Mouse (Mus musculus): ENCODE results near the gene Ywhag. TPM values are rescaled to one million over a fixed set of nuclear protein-coding genes. Genes with fewer than 3 reads are reported as not detected.

Gene Ywhag
- polyA plus RNA-seq, 1 experiment = 244 TPM

DNA sequence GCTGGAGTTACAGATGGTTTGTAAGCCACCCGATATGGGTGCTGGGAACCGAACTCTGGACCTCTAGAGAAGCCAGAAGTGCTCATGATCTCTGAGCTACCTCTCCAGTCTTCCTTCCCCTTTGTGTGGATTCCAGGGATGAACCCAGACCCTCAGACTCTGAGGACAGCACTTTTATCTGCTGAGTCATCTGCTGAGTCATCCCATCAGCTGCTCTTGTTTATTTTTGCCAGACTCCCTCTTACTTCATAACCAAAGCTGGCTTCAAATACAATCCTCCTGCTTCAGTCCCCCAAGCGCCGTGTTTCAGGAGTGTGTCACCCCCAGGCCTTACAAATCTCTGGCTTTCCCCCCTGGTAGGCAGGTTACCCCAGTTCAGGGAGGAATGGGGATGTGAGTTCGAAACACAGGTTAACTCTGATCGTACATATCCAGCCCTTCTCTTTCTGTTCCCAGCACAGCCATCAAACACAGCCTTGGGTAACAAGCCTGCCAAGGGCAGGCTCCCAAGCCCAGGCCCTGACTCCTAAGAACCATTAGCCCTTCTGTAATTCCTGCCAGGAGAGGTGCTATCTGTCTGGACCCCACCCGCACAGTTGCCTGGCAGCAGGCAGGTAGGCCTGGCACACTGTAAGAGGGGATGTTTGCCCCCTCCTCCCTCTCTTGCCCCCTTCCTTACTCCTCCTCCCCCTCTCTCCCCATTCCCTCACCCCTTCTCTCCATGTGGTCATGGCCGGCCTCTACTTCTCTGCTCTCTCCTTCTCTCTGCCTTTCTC is 41.7 kb upstream of the Ywhag start:
- Histone ChIP-seq H3ac (ENCODE audit: control insufficient read depth, insufficient read length) (no peak overlapping the region), H3K4me2 (ENCODE audit: low read depth) (no peak overlapping the region), H3K27me3 (ENCODE audit: control insufficient read depth, insufficient read depth, insufficient read length) (no peaks in the 10 kb centered on the region), H3K79me2 (ENCODE audit: control insufficient read depth, insufficient read depth) (no peaks in the 10 kb centered on the region), H3K4me3 (no peak overlapping the region), H3K36me3 (ENCODE audit: control insufficient read depth, insufficient read depth) (no peaks in the 10 kb centered on the region)
- TF ChIP-seq CEBPB (IDR thresholded peaks at IDR 0.05; ENCODE audit: insufficient read depth, poor library complexity, severe bottlenecking) (no peak), POLR2A (IDR thresholded peaks at IDR 0.05; ENCODE audit: insufficient read length, low read depth) (no peak), POLR2AphosphoS2 (IDR thresholded peaks at IDR 0.05; ENCODE audit: insufficient read length, low read depth) (no peak), E2F4 (IDR thresholded peaks at IDR 0.05; ENCODE audit: insufficient read depth) (no peak), USF1 (IDR thresholded peaks at IDR 0.05; ENCODE audit: low read depth) (no peak), MYOD1 (IDR thresholded peaks at IDR 0.05; ENCODE audit: control insufficient read depth in 1 of 3, insufficient read length in 2 of 3, low read depth in 2 of 3) (no peak), TCF12 (IDR thresholded peaks at IDR 0.05; ENCODE audit: insufficient read depth, poor library complexity, severe bottlenecking) (no peak), SRF (IDR thresholded peaks at IDR 0.05; ENCODE audit: control insufficient read depth, insufficient read length, low read depth) (no peak), MAX (IDR thresholded peaks at IDR 0.05; ENCODE audit: low read depth) (no peak), MYOG (IDR thresholded peaks at IDR 0.05; ENCODE audit: control insufficient read depth in 1 of 3, insufficient read depth in 1 of 3, insufficient read length in 2 of 3, low read depth in 2 of 3) (no peak), REST (IDR thresholded peaks at IDR 0.05; ENCODE audit: insufficient read depth, insufficient read length) (no peak)

DNA sequence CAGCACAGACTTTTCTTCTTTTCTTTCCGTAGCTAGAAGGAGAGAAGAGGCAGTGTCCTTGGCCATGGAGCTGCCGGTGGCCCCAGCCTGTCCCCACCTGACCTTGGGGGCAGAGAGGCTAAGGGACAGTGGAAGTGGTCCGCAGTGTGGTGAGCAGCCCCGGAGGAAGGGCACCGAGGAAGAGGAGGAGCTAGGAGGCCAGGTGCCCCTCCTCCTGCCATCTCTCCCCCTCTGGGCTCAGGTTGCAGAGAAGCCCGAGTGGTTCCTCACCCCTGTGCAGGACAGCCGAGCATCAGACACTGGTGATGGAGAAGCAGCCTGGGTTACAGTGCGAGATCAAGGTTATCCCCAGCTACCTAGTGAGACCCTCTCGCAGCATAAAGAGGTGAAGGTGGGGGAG is 39.9 kb upstream of the Ywhag start, which contains the start of gene Ssc4d:
Gene Ssc4d, minus strand, starts transcription at position 167 of the 400 bp plus-strand sequence.
- H3K4me3 ChIP-seq = no peak within 1 kb of the TSS
- no peaks in the 10 kb centered on the region for H3K79me2 ChIP-seq (ENCODE audit: control insufficient read depth, insufficient read depth)
- H3K36me3 ChIP-seq (ENCODE audit: control insufficient read depth, insufficient read depth) = no peaks in the 10 kb centered on the region
- no peak within 1 kb of the TSS for H3ac ChIP-seq (ENCODE audit: control insufficient read depth, insufficient read length)
- H3K4me2 ChIP-seq (ENCODE audit: low read depth) = no peak within 1 kb of the TSS
- TF ChIP-seq MAX (IDR thresholded peaks at IDR 0.05; ENCODE audit: low read depth) = no peak
- TF ChIP-seq REST (IDR thresholded peaks at IDR 0.05; ENCODE audit: insufficient read depth, insufficient read length) = no peak
- TF ChIP-seq E2F4 (IDR thresholded peaks at IDR 0.05; ENCODE audit: insufficient read depth) = no peak
- TF ChIP-seq TCF12 (IDR thresholded peaks at IDR 0.05; ENCODE audit: insufficient read depth, poor library complexity, severe bottlenecking) = no peak
- TF ChIP-seq SRF (IDR thresholded peaks at IDR 0.05; ENCODE audit: control insufficient read depth, insufficient read length, low read depth) = no peak
- no peak for TF ChIP-seq TCF3 (IDR thresholded peaks at IDR 0.05; ENCODE audit: insufficient read length, low read depth)
- no peak for TF ChIP-seq CEBPB (IDR thresholded peaks at IDR 0.05; ENCODE audit: insufficient read depth, poor library complexity, severe bottlenecking)
- H3K27me3 ChIP-seq (ENCODE audit: control insufficient read depth, insufficient read depth, insufficient read length) = no peaks in the 10 kb centered on the region

DNA sequence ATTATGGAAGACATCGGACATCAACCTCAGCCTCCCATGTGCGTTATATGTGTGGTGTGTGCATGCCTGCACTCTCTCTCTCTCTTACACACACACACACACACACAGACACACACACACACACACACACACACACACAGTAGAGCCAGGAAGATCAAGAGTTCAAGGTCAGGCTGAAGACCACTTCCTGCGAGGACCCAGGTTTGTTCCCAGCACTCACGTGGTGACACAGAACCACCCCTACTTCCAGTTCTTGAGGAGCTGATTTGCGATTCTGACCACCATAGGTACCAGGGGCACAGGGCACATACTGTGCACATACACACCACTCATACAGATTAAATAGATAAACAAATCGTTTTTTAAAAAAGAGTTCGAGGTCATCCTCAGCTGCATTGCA is 37.5 kb upstream of the Ywhag start:
- TF ChIP-seq SRF (IDR thresholded peaks at IDR 0.05; ENCODE audit: control insufficient read depth, insufficient read length, low read depth) = no peak

DNA sequence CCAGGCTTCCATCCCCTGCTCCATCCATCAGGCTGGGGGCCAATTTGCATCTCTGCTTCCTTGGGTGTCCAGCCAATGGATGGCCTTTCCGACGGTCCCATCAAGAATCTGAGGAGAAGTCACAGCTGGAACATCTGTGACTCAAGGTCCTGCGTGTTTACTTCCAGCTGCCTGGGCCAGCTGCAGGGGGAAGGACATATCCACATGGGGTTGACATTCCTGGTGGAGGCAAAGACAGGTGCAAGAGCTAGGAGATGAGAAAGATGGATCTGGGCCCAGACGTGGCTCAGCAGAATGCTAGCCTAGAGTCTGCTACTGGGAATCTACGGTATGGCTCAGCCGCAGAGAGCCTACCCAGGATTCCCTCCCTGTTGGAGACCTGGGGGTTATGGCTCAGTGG is 35.8 kb upstream of the Ywhag start:
- Histone ChIP-seq H3K27me3 (ENCODE audit: control insufficient read depth, insufficient read depth, insufficient read length) (no peaks in the 10 kb centered on the region), H3K4me2 (ENCODE audit: low read depth) (no peak overlapping the region)
- TF ChIP-seq POLR2AphosphoS2 (IDR thresholded peaks at IDR 0.05; ENCODE audit: insufficient read length, low read depth) = no peak
- TF ChIP-seq MAX (IDR thresholded peaks at IDR 0.05; ENCODE audit: low read depth) = no peak
- peak; percentile 28 for TF ChIP-seq TCF12 (IDR thresholded peaks at IDR 0.05; ENCODE audit: insufficient read depth, poor library complexity, severe bottlenecking)
- TF ChIP-seq MYOD1 (IDR thresholded peaks at IDR 0.05; ENCODE audit: control insufficient read depth in 1 of 3, insufficient read length in 2 of 3, low read depth in 2 of 3) = peak; percentile 50 to 92 (median 82)
- TF ChIP-seq TCF3 (IDR thresholded peaks at IDR 0.05; ENCODE audit: insufficient read length, low read depth) = peak; percentile 32
- TF ChIP-seq MYOG (IDR thresholded peaks at IDR 0.05; ENCODE audit: control insufficient read depth in 1 of 3, insufficient read depth in 1 of 3, insufficient read length in 2 of 3, low read depth in 2 of 3) = peak; percentile 24 to 68 (median 43)
- TF ChIP-seq CEBPB (IDR thresholded peaks at IDR 0.05; ENCODE audit: insufficient read depth, poor library complexity, severe bottlenecking) = no peak
- TF ChIP-seq E2F4 (IDR thresholded peaks at IDR 0.05; ENCODE audit: insufficient read depth) = no peak
- no peak for TF ChIP-seq REST (IDR thresholded peaks at IDR 0.05; ENCODE audit: insufficient read depth, insufficient read length)
- TF ChIP-seq POLR2A (IDR thresholded peaks at IDR 0.05; ENCODE audit: insufficient read length, low read depth) = no peak
- TF ChIP-seq SRF (IDR thresholded peaks at IDR 0.05; ENCODE audit: control insufficient read depth, insufficient read length, low read depth) = no peak
- TF ChIP-seq USF1 (IDR thresholded peaks at IDR 0.05; ENCODE audit: low read depth) = no peak

More for the DNA sequence above, 37.5 kb upstream of the Ywhag start:
- no peak overlapping the region for H3K4me3 ChIP-seq
- no peak overlapping the region for H3ac ChIP-seq (ENCODE audit: control insufficient read depth, insufficient read length)
- H3K4me2 ChIP-seq (ENCODE audit: low read depth) = no peak overlapping the region
- no peaks in the 10 kb centered on the region for H3K27me3 ChIP-seq (ENCODE audit: control insufficient read depth, insufficient read depth, insufficient read length)
- H3K79me2 ChIP-seq (ENCODE audit: control insufficient read depth, insufficient read depth) = no peaks in the 10 kb centered on the region
- H3K36me3 ChIP-seq (ENCODE audit: control insufficient read depth, insufficient read depth) = no peaks in the 10 kb centered on the region

DNA sequence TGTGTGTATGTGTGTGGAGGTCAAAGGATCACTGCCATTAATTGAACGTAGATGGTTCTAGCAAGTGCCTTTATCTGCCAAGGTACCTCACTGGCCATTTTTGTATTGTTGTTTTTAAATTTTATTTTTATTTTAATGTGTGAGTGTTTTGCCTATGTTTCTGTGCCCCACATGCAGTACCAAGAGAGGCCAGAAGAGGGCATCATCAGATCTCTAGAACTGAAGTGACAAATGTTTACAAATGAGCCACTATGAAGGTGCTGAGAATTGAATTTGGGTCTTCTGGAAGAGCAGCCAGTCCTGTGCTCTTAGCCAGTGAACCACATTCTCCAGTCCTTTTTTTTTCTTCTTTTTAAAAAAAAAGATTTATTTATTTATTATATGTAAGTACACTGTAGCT is 34.4 kb upstream of the Ywhag start:
- Histone ChIP-seq H3K79me2 (ENCODE audit: control insufficient read depth, insufficient read depth) (no peaks in the 10 kb centered on the region), H3K36me3 (ENCODE audit: control insufficient read depth, insufficient read depth) (no peaks in the 10 kb centered on the region), H3K4me2 (ENCODE audit: low read depth) (no peak overlapping the region), H3K4me3 (no peak overlapping the region), H3K27me3 (ENCODE audit: control insufficient read depth, insufficient read depth, insufficient read length) (no peaks in the 10 kb centered on the region), H3ac (ENCODE audit: control insufficient read depth, insufficient read length) (no peak overlapping the region)
- TF ChIP-seq MYOG (IDR thresholded peaks at IDR 0.05; ENCODE audit: control insufficient read depth in 1 of 3, insufficient read depth in 1 of 3, insufficient read length in 2 of 3, low read depth in 2 of 3) (no peak), POLR2AphosphoS2 (IDR thresholded peaks at IDR 0.05; ENCODE audit: insufficient read length, low read depth) (no peak), SRF (IDR thresholded peaks at IDR 0.05; ENCODE audit: control insufficient read depth, insufficient read length, low read depth) (no peak), E2F4 (IDR thresholded peaks at IDR 0.05; ENCODE audit: insufficient read depth) (no peak), TCF3 (IDR thresholded peaks at IDR 0.05; ENCODE audit: insufficient read length, low read depth) (no peak), MAX (IDR thresholded peaks at IDR 0.05; ENCODE audit: low read depth) (no peak), TCF12 (IDR thresholded peaks at IDR 0.05; ENCODE audit: insufficient read depth, poor library complexity, severe bottlenecking) (no peak), REST (IDR thresholded peaks at IDR 0.05; ENCODE audit: insufficient read depth, insufficient read length) (no peak), CEBPB (IDR thresholded peaks at IDR 0.05; ENCODE audit: insufficient read depth, poor library complexity, severe bottlenecking) (no peak), POLR2A (IDR thresholded peaks at IDR 0.05; ENCODE audit: insufficient read length, low read depth) (no peak), USF1 (IDR thresholded peaks at IDR 0.05; ENCODE audit: low read depth) (no peak)

More for the DNA sequence above, 35.8 kb upstream of the Ywhag start:
- no peaks in the 10 kb centered on the region for H3K79me2 ChIP-seq (ENCODE audit: control insufficient read depth, insufficient read depth)
- H3K4me3 ChIP-seq = no peak overlapping the region
- no peak overlapping the region for H3ac ChIP-seq (ENCODE audit: control insufficient read depth, insufficient read length)
- no peaks in the 10 kb centered on the region for H3K36me3 ChIP-seq (ENCODE audit: control insufficient read depth, insufficient read depth)
